Mouse (Mus musculus): ENCODE measurements around the gene Prss3.
"Not testable (repeated sequence)": the region's sequence is repeated elsewhere in the genome, so short reads cannot be mapped to it uniquely, and the experiment has no call there.

The Prss3 gene

GRCm38 (mm10) chr6:41377578-41377977, at the start of gene Prss3:
Gene Prss3 (minus strand): TSS chr6:41377678.
- not testable (repeated sequence) for DNase-seq

DNA sequence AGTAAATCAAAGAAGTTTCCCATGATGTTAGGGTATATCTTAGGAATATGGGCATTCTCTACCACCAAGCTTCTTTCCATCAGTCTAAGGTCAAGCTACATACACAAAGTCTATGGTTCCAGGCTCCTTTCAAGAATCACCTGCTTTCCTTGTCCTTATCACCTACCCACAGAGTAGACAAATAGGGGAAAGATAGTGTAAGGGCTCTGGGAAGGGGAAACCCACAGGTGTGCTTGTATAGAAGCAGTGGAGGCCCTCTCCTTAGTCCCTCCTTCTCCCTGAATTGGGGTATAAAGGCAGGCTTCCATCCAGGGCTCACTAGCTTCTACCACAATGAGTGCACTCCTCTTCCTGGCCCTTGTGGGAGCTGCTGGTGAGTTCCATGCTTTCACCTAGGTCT, 14.6 kb upstream of the Prss3 start, which contains the start of gene Gm5771:
Gene Gm5771 (plus strand): TSS at position 301 of the 400 bp plus-strand sequence.
- not testable (repeated sequence) for DNase-seq

- not testable (repeated sequence) for DNase-seq
Measured at GRCm38 (mm10) chr6:41391640-41392039, 14.2 kb upstream of the Prss3 start.

GRCm38 (mm10) chr6:41386781-41387180, 9.3 kb upstream of the Prss3 start:
- DNase-seq, result no peak

DNA sequence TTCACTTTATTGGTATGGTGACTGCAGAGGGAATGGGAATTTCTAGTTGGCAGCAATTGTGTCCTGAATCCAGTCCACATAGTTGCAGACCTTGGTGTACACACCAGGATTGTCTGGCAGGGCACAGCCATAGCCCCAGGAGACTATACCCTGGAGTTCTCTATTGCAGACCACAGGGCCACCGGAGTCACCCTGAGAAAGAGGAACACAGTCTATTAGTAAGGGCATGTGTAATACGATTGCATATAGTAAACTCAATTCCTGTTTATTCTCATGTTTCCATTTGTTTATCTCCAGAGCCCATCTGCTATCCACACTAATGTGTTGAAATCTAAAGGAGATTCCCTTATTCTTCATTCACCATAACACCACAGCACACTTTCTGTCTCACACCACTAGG, 3.7 kb downstream of the Prss3 start:
- DNase-seq, result not testable (repeated sequence)

DNA sequence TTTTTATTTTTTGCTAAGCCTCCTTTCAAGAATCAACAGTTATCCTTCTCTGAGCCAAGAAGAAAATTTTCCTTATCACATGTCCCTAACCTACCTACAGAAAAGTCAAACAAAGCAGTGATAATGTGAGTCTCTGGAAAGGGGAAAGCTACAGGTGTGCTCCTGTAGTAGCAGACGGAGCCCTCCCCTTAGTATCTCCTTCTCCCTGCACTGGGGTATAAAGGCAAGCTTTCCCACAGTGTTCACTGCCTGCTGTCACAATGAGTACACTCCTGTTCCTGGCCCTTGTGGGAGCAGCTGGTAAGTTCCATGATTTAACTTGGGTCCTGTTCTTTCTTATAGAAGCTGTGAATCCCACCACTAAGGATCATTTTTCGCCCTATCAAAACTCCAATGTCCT, 23.5 kb downstream of the Prss3 start, which contains the start of gene Try10:
Gene Try10 (plus strand): TSS at position 174 of the 400 bp plus-strand sequence.
- DNase-seq, result no peak
